ENCODE assay signal across 10 mouse cellular contexts in genomic region chr9:92549811-92550490, GRCm38 (mm10). TPM values are rescaled to one million over a fixed set of nuclear protein-coding genes. Genes with fewer than 3 reads are reported as not detected.
DNase-seq lines count a peak whose midpoint lies in the region; ATAC-seq and TF ChIP-seq lines count a peak whose summit lies in the region.
"Had no signal": no experiment of that assay in that cellular context is flagged by ENCODE, and none has a peak within 500 bp of the region (broad histone marks: within the 10 kb centered on the region; RNA-seq: fewer than 3 reads in every experiment).

No protein-coding gene starts in this region.

- 0 out of 2 replicates have a peak, but pooled peaks cover 2% of the 10 kb centered on the region for H3K36me3 ChIP-seq in kidney, embryonic 16.5 days (ENCODE audit: insufficient read depth, low read length)

- DNase-seq in kidney, adult 18-20 months: peak; percentile 58
- peak; percentile 81 for DNase-seq in Patski (ENCODE audit: low read depth, low spot score)
- peak; percentile 79 to 87 for DNase-seq in cerebellum, postnatal 10 days
- peak; percentile 65 for DNase-seq in kidney, postnatal 14 days
- DNase-seq in B cell, adult 2 months: no peak
- no peak for DNase-seq in natural killer cell, adult 2 months (ENCODE audit: low spot score in 2 of 2)

- in situ Hi-C loops in Patski (cut with MboI; ENCODE audit: low pct_unique_long_range_greater_than_20kb): no loop called here

- no peak overlapping the region for H3K4me2 ChIP-seq in kidney, embryonic 16.5 days (replicated peaks; ENCODE audit: low read depth, low read length)
- H3K4me2 ChIP-seq: embryonic facial prominence, embryonic 12.5 days had no signal

- ATAC-seq in kidney, embryonic 16.5 days (ENCODE audit: low FRiP score, low TSS enrichment): no peak
- ATAC-seq in Patski: peak; percentile 97
- no peak for ATAC-seq in inflammation-experienced regulatory T-cells, adult 6 months

- H3K4me1 ChIP-seq in kidney, embryonic 16.5 days (ENCODE audit: insufficient read depth, low read length): peaks cover 39% of the 10 kb centered on the region

- H3K9ac ChIP-seq in kidney, embryonic 16.5 days (replicated peaks; ENCODE audit: low read length): no peak overlapping the region
- H3K9ac ChIP-seq: embryonic facial prominence, embryonic 12.5 days had no signal

- no peaks in the 10 kb centered on the region for H3K27me3 ChIP-seq in kidney, embryonic 16.5 days (ENCODE audit: insufficient read depth, low read length)
- no peaks in the 10 kb centered on the region for H3K27me3 ChIP-seq in Patski
- H3K27me3 ChIP-seq: embryonic facial prominence, embryonic 12.5 days had no signal

- POLR2A ChIA-PET in Patski (lab: Charles Lee): no interaction called here

- WGBS in kidney, embryonic 16.5 days: 80% methylated on average over 11 of the region's 11 CpGs

- no peak for TF ChIP-seq CTCF in Patski (IDR thresholded peaks at IDR 0.05)

- H3K27ac ChIP-seq in kidney, embryonic 16.5 days (ENCODE audit: low read length): no peak overlapping the region
- H3K27ac ChIP-seq: embryonic facial prominence, embryonic 12.5 days; layer of hippocampus, adult 2 months had no signal

- H3K9me3 ChIP-seq in kidney, embryonic 16.5 days (ENCODE audit: low read length): no peaks in the 10 kb centered on the region
- H3K9me3 ChIP-seq: embryonic facial prominence, embryonic 12.5 days had no signal

- no peak overlapping the region for H3K4me3 ChIP-seq in kidney, embryonic 16.5 days (ENCODE audit: low read length)
- H3K4me3 ChIP-seq: embryonic facial prominence, embryonic 12.5 days; layer of hippocampus, adult 2 months had no signal

- CTCF ChIA-PET in Patski (lab: Charles Lee): interaction anchor here (1.5 to 1.7 kb wide), 4 partner anchors 8 to 51 kb away, joined by 3 to 4 read pairs (median 3); partner anchors contain the start of gene Plod2

RNA-seq across cellular contexts. Expression of gene Plod2, which starts 7.9 kb away (rescaled TPM):
- 42.1 and 42.7 TPM in 2 replicates for polyA plus RNA-seq in kidney, embryonic 16.5 days (2015; fragmentation: Nextera tagmentation; extraction: Ambion mirVana)
- polyA plus RNA-seq in Patski (2021): 120 TPM
- 1 to 10 TPM; 2.9 to 8.6 (median 3.7) TPM for polyA plus RNA-seq in inflammation-experienced regulatory T-cells, adult 6 months (2017; shearing (Covaris generic))

Comparison
In these comparisons a context has a peak if more than half of its experiments do, and no peak if none do; other contexts are left out.
1. DNase-seq: peak in kidney, adult 18-20 months (single experiment), Patski (single experiment), cerebellum, postnatal 10 days (2 of 2) and kidney, postnatal 14 days (single experiment); none in B cell, adult 2 months (0 of 2) and natural killer cell, adult 2 months (0 of 2).